Mouse (Mus musculus) midbrain, embryonic 14.5 days (tissue): ENCODE data around the gene B3gat2. TPM values are rescaled to one million over a fixed set of nuclear protein-coding genes. Genes with fewer than 3 reads are reported as not detected.
A peak's percentile ranks its signal among the peaks of the same experiment; 100 is the strongest.

Source experiments
- ATAC-seq: fragments of 200-750 bp; cut with Nextera tagmentation; 2 replicates; pipeline ENCODE4 v1.8.0; 2017; ENCODE audit warnings: moderate number of reproducible peaks, moderate library complexity; ENCODE audit not compliant: low FRiP score, low TSS enrichment
- DNase-seq: peaks from one replicate; pipeline ENCODE4 v3.0.0-alpha.2; 2015
- H3K27ac ChIP-seq: fragments of 300-500 bp; sonication (generic); replicated peaks from 2 replicates; pipeline ENCODE4 v1.5.1; 2014; ENCODE audit warnings: mild to moderate bottlenecking, low read depth, low read length, moderate library complexity
- H3K27me3 ChIP-seq: fragments of 300-500 bp; sonication (generic); 2 replicates; pipeline ENCODE4 v1.6.1; 2014; ENCODE audit warnings: low read length, control low read depth, mixed read lengths; ENCODE audit not compliant: control insufficient read depth, insufficient read depth
- H3K36me3 ChIP-seq: fragments of 300-500 bp; sonication (generic); 2 replicates; pipeline ENCODE4 v1.6.1; 2014; ENCODE audit warnings: low read length, control low read depth; ENCODE audit not compliant: control insufficient read depth, insufficient read depth
- H3K4me1 ChIP-seq: fragments of 300-500 bp; sonication (generic); 2 replicates; pipeline ENCODE4 v1.6.1; 2014; ENCODE audit warnings: mild to moderate bottlenecking, antibody characterized with exemption, low read length, control low read depth; ENCODE audit not compliant: control insufficient read depth, insufficient read depth
- H3K4me2 ChIP-seq: fragments of 300-500 bp; sonication (generic); 2 replicates; pipeline ENCODE4 v1.6.1; 2014; ENCODE audit warnings: mild to moderate bottlenecking, low read length, moderate library complexity
- H3K4me3 ChIP-seq: fragments of 300-500 bp; sonication (generic); replicated peaks from 2 replicates; pipeline ENCODE4 v1.5.1; 2014; ENCODE audit warnings: low read depth, low read length
- H3K9ac ChIP-seq: fragments of 300-500 bp; sonication (generic); replicated peaks from 2 replicates; pipeline ENCODE4 v1.6.1; 2014; ENCODE audit warnings: mild to moderate bottlenecking, low read length, moderate library complexity
- H3K9me3 ChIP-seq: fragments of 300-500 bp; sonication (generic); 2 replicates; pipeline ENCODE4 v1.6.1; 2016; ENCODE audit warnings: low read length, control low read depth, mixed read lengths; ENCODE audit not compliant: control insufficient read depth
- WGBS: fragments of 180-500 bp; shearing (Covaris S2); extraction: QIAGEN DNeasy Blood & Tissue Kit; methylation state at CpG from one replicate; pipeline ENCODE4 v1.1.7; 2014; 5-methylcytosine and 5-hydroxymethylcytosine counted together
- polyA plus RNA-seq: library from polyadenylated mRNA; unstranded; fragments of >200 nt; fragmentation: Nextera tagmentation; extraction: Ambion mirVana; gene quantifications from 2 replicates; pipeline ENCODE4 v1.2.1, GENCODE M21; 2014

Gene B3gat2
- polyA plus RNA-seq, 1 experiment from 2014 or later, result 11.1 TPM

DNA sequence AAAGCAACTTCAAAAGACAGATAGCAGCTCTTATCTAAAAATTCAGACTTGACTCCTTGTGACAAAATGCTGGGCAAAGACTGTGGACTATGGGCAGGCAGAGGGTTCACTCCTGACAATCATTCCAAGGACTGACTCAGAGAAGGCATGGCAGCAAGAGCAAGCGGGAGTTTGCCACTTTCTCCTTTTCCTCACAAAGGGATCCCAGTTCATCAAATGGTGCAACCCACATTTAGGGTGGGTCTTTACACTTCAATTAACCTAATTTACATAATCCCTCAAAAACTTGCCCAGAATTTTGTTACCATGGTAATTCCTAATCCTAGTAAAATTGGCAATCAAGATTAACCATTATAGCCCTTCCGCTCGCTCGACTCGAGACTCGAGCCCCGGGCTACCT is 123.4 kb downstream of the B3gat2 start:
- peak; percentile 36 for DNase-seq
- H3K4me3 ChIP-seq, result no peak overlapping the region
- H3K4me2 ChIP-seq, result no peak overlapping the region
- no peaks in the 10 kb centered on the region for H3K27me3 ChIP-seq
- H3K36me3 ChIP-seq, result no peaks in the 10 kb centered on the region
- 0 out of 2 replicates have a peak, but pooled peaks have one; percentile 11 for ATAC-seq
- H3K9me3 ChIP-seq, result no peaks in the 10 kb centered on the region
- no peak overlapping the region for H3K27ac ChIP-seq
- 41% methylated on average over 7 of the region's 7 CpGs for WGBS
- no peak overlapping the region for H3K9ac ChIP-seq
- H3K4me1 ChIP-seq, result 0 out of 2 replicates have a peak, but pooled peaks cover 4% of the 10 kb centered on the region

DNA sequence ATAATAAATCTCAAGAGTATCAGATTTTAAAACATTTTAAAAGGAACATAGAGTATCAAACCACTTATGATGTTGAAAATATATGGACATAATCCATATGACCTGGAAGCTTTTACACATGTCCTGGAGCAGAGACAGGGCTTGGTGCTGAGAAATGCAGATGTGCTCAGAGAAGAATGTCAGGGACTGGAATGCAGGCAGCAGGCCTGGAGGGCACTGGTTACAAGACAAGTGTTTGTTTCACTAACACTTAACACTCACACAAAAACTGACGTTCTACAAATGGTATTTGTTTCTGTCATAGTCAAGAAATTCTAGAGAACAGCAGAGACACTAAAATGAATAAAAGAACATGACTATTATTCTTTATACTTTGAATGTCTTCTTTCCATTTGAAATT is 130.5 kb downstream of the B3gat2 start:
- Histone ChIP-seq H3K4me1 (no peaks in the 10 kb centered on the region), H3K4me2 (no peak overlapping the region), H3K9ac (no peak overlapping the region), H3K4me3 (no peak overlapping the region), H3K9me3 (no peaks in the 10 kb centered on the region), H3K27ac (no peak overlapping the region), H3K27me3 (no peaks in the 10 kb centered on the region), H3K36me3 (no peaks in the 10 kb centered on the region)
- 72% methylated on average over 1 of the region's 1 CpGs for WGBS
- no peak for DNase-seq
- ATAC-seq, result no peak

Other genes with a start within 250 kb of the B3gat2 start
- gene Smap1, start 160.6 kb downstream of the B3gat2 start, polyA plus RNA-seq, result 113 and 116 TPM in 2 replicates
- 115 and 124 TPM in 2 replicates for gene Sdhaf4, start 243.9 kb downstream of the B3gat2 start, polyA plus RNA-seq